Mouse (Mus musculus) brain, embryonic 18.5 days (tissue): ENCODE measurements around the gene Ushbp1.
"Not testable (repeated sequence)": the region's sequence is repeated elsewhere in the genome, so short reads cannot be mapped to it uniquely, and the experiment has no call there.

Experiments
- DNase-seq: peaks from one replicate; pipeline ENCODE4 v3.0.0-alpha.2; 2012; ENCODE audit warnings: low read depth, low spot score

Gene Ushbp1

GRCm38 (mm10) chr8:71395629-71396028 lies at the start of gene Ushbp1:
TSS of gene Ushbp1 (minus strand) at chr8:71395802.
- no peak for DNase-seq

GRCm38 (mm10) chr8:71445096-71445495 lies 49.5 kb upstream of the Ushbp1 start:
- DNase-seq: no peak

- peak; percentile 36 for DNase-seq
Observed at GRCm38 (mm10) chr8:71441404-71441803, 45.8 kb upstream of the Ushbp1 start.

- DNase-seq: no peak
Observed at GRCm38 (mm10) chr8:71437041-71437440, 41.4 kb upstream of the Ushbp1 start.

GRCm38 (mm10) chr8:71432935-71433334 lies 37.3 kb upstream of the Ushbp1 start:
- DNase-seq: not testable (repeated sequence)

GRCm38 (mm10) chr8:71422121-71422520 lies 26.5 kb upstream of the Ushbp1 start:
- DNase-seq: no peak

GRCm38 (mm10) chr8:71411535-71412273 lies 16.1 kb upstream of the Ushbp1 start:
- DNase-seq: no peak

- DNase-seq: no peak
Observed at GRCm38 (mm10) chr8:71408231-71408630, 12.6 kb upstream of the Ushbp1 start.

- DNase-seq: no peak
Observed at GRCm38 (mm10) chr8:71407441-71407840, 11.8 kb upstream of the Ushbp1 start.

GRCm38 (mm10) chr8:71406099-71407015 lies 10.8 kb upstream of the Ushbp1 start:
- DNase-seq: no peak

GRCm38 (mm10) chr8:71405401-71406098 lies 9.9 kb upstream of the Ushbp1 start, which contains the start of gene Ankle1:
TSS of gene Ankle1 (plus strand) at chr8:71406010.
- peak; percentile 55 for DNase-seq

GRCm38 (mm10) chr8:71404951-71405351 lies 9.3 kb upstream of the Ushbp1 start:
- DNase-seq: no peak

GRCm38 (mm10) chr8:71404011-71404410 lies 8.4 kb upstream of the Ushbp1 start:
- no peak for DNase-seq

- DNase-seq: no peak
Observed at GRCm38 (mm10) chr8:71403107-71403885, 7.7 kb upstream of the Ushbp1 start.

GRCm38 (mm10) chr8:71402446-71402964 lies 6.9 kb upstream of the Ushbp1 start:
- DNase-seq: no peak

- no peak for DNase-seq
Observed at GRCm38 (mm10) chr8:71401454-71401853, 5.9 kb upstream of the Ushbp1 start.

GRCm38 (mm10) chr8:71400826-71401225 lies 5.2 kb upstream of the Ushbp1 start:
- no peak for DNase-seq

GRCm38 (mm10) chr8:71397701-71398100 lies 2.1 kb upstream of the Ushbp1 start:
- no peak for DNase-seq

- DNase-seq: peak; percentile 92
Observed at GRCm38 (mm10) chr8:71396639-71397305, 1.2 kb upstream of the Ushbp1 start, which contains the start of gene Babam1. TSS of gene Babam1 (plus strand) at chr8:71396861.

GRCm38 (mm10) chr8:71395071-71395470 lies 531 bp downstream of the Ushbp1 start:
- no peak for DNase-seq
